Comparison of ENCODE assay signal across 9 mouse cellular contexts in genomic region chr17:13681686-13682085, GRCm38 (mm10).
DNase-seq lines count a peak whose midpoint lies in the region; ATAC-seq and TF ChIP-seq lines count a peak whose summit lies in the region.
"Had no signal": no experiment of that assay in that cellular context is flagged by ENCODE, and none has a peak within 500 bp of the region (broad histone marks: within the 10 kb centered on the region; RNA-seq: fewer than 3 reads in every experiment).

No protein-coding gene starts in this region.

- H3K27me3 ChIP-seq in hindbrain, embryonic 15.5 days: no peaks in the 10 kb centered on the region
- H3K27me3 ChIP-seq in hindbrain, embryonic 16.5 days (replicated peaks; ENCODE audit: control insufficient read depth, insufficient read depth, low read length): no peaks in the 10 kb centered on the region
- no peaks in the 10 kb centered on the region for H3K27me3 ChIP-seq in liver, embryonic 14.5 days (ENCODE audit: control insufficient read depth, insufficient read depth, low read length)

- no peak for TF ChIP-seq EP300 in liver, embryonic 14.5 days (IDR thresholded peaks at IDR 0.05; ENCODE audit: low read depth)

- no peaks in the 10 kb centered on the region for H3K36me3 ChIP-seq in hindbrain, embryonic 15.5 days
- no peaks in the 10 kb centered on the region for H3K36me3 ChIP-seq in hindbrain, embryonic 16.5 days (ENCODE audit: control insufficient read depth, insufficient read depth, low read length)
- H3K36me3 ChIP-seq in liver, embryonic 14.5 days (replicated peaks; ENCODE audit: control insufficient read depth, insufficient read depth, low read depth): no peaks in the 10 kb centered on the region

- 0 out of 2 replicates have a peak overlapping the region, but pooled peaks have one; percentile 77 for H3K27ac ChIP-seq in hindbrain, embryonic 15.5 days (replicated peaks)
- H3K27ac ChIP-seq in hindbrain, embryonic 16.5 days (ENCODE audit: low read depth, low read length): no peak overlapping the region
- no peak overlapping the region for H3K27ac ChIP-seq in liver, embryonic 14.5 days

- H3K4me1 ChIP-seq in hindbrain, embryonic 15.5 days (replicated peaks): peaks cover 39% of the 10 kb centered on the region
- peaks cover 3% of the 10 kb centered on the region for H3K4me1 ChIP-seq in hindbrain, embryonic 16.5 days (ENCODE audit: control insufficient read depth, insufficient read depth, low read depth, low read length)
- peaks cover 0 to 20% of the 10 kb centered on the region in 2 experiments; a peak in 2 of 4 replicates for H3K4me1 ChIP-seq in liver, embryonic 14.5 days (replicated peaks; ENCODE audit: control insufficient read depth in 2 of 2, insufficient read depth in 2 of 2, low read length in 1 of 2)

- no peaks in the 10 kb centered on the region for H3K9me3 ChIP-seq in hindbrain, embryonic 15.5 days
- H3K9me3 ChIP-seq in hindbrain, embryonic 16.5 days (ENCODE audit: control insufficient read depth, low read length): no peaks in the 10 kb centered on the region
- H3K9me3 ChIP-seq in liver, embryonic 14.5 days (ENCODE audit: control insufficient read depth, low read length): no peaks in the 10 kb centered on the region

- DNase-seq in A20 (ENCODE audit: low read depth, low spot score): peak; percentile 59
- peak; percentile 43 for DNase-seq in MN1 (ENCODE audit: low spot score)
- DNase-seq in liver, embryonic 14.5 days (ENCODE audit: low read depth in 3 of 3, low spot score in 3 of 3): no peak
- DNase-seq in spleen, adult 18-20 months: no peak
- DNase-seq: adrenal gland, postnatal 25 days had no signal

- peak overlapping the region; percentile 34; the same call in 1 of the 2 replicates for H3K4me2 ChIP-seq in hindbrain, embryonic 15.5 days
- no peak overlapping the region; the same call in 1 of the 2 replicates for H3K4me2 ChIP-seq in hindbrain, embryonic 16.5 days (ENCODE audit: low read length)
- H3K4me2 ChIP-seq in liver, embryonic 14.5 days (ENCODE audit: low read depth): no peak overlapping the region

- no peak overlapping the region for H3K4me3 ChIP-seq in hindbrain, embryonic 15.5 days
- no peak overlapping the region for H3K4me3 ChIP-seq in hindbrain, embryonic 16.5 days (ENCODE audit: low read length)
- no peak overlapping the region for H3K4me3 ChIP-seq in liver, embryonic 14.5 days (ENCODE audit: insufficient read depth in 1 of 2, low read depth in 2 of 2, low read length in 2 of 2)
- H3K4me3 ChIP-seq: erythroblast, embryonic 14.5 days had no signal

- WGBS in hindbrain, embryonic 15.5 days: 90% methylated on average over 6 of the region's 6 CpGs
- 94% methylated on average over 5 of the region's 6 CpGs for WGBS in hindbrain, embryonic 16.5 days
- WGBS in liver, embryonic 14.5 days (ENCODE audit: insufficient replicate concordance): 65% methylated on average over 5 of the region's 6 CpGs

- no peak overlapping the region for H3K9ac ChIP-seq in hindbrain, embryonic 15.5 days
- no peak overlapping the region for H3K9ac ChIP-seq in hindbrain, embryonic 16.5 days (ENCODE audit: low read depth, low read length)
- H3K9ac ChIP-seq in liver, embryonic 14.5 days (replicated peaks): no peak overlapping the region

- no peak for ATAC-seq in hindbrain, embryonic 15.5 days (ENCODE audit: low FRiP score, low read depth)
- ATAC-seq in hindbrain, embryonic 16.5 days: no peak
- no peak for ATAC-seq in liver, embryonic 14.5 days (ENCODE audit: insufficient read depth)
- no peak for ATAC-seq in inflammation-experienced regulatory T-cells, adult 6 months

- TF ChIP-seq CTCF in liver, embryonic 14.5 days (IDR thresholded peaks at IDR 0.05; ENCODE audit: low read depth): peak; percentile 46

Comparison
In these comparisons a context has a peak if more than half of its experiments do, and no peak if none do; other contexts are left out.
1. DNase-seq: peak in A20 (single experiment) and MN1 (single experiment); none in liver, embryonic 14.5 days (0 of 3) and spleen, adult 18-20 months (0 of 2).